Mouse (Mus musculus) thymus, postnatal 14 days (tissue): ENCODE data around the gene Map3k11.

Experiments used
- DNase-seq: peaks from one replicate; pipeline ENCODE4 v3.0.0; 2021

Map3k11 gene

GRCm38 (mm10) chr19:5711907-5712460 is 23.4 kb downstream of the Map3k11 start:
- no peak for DNase-seq

GRCm38 (mm10) chr19:5713255-5713654 is 24.7 kb downstream of the Map3k11 start:
- no peak for DNase-seq

GRCm38 (mm10) chr19:5713730-5714129 is 25.2 kb downstream of the Map3k11 start:
- no peak for DNase-seq

GRCm38 (mm10) chr19:5715793-5716688 is 27.5 kb downstream of the Map3k11 start:
- DNase-seq: no peak

GRCm38 (mm10) chr19:5716955-5717354 is 28.4 kb downstream of the Map3k11 start:
- DNase-seq: no peak

- no peak for DNase-seq
Observed at GRCm38 (mm10) chr19:5721233-5721632, 32.7 kb downstream of the Map3k11 start.

GRCm38 (mm10) chr19:5722848-5723425 is 34.4 kb downstream of the Map3k11 start:
- DNase-seq: no peak

GRCm38 (mm10) chr19:5723934-5724548 is 35.5 kb downstream of the Map3k11 start:
- no peak for DNase-seq

GRCm38 (mm10) chr19:5724549-5724941 is 36.0 kb downstream of the Map3k11 start:
- DNase-seq: no peak

GRCm38 (mm10) chr19:5725029-5725707 is 36.6 kb downstream of the Map3k11 start:
- DNase-seq: no peak

GRCm38 (mm10) chr19:5725767-5726515 is 37.4 kb downstream of the Map3k11 start, which contains the start of gene Ehbp1l1:
Gene Ehbp1l1, minus strand, starts transcription at chr19:5726317.
- DNase-seq: peak; percentile 83

- peak; percentile 5 for DNase-seq
Observed at GRCm38 (mm10) chr19:5726961-5727578, 38.5 kb downstream of the Map3k11 start.

- DNase-seq: peak; percentile 90
Observed at GRCm38 (mm10) chr19:5727701-5728100, 39.2 kb downstream of the Map3k11 start.

- DNase-seq: peak; percentile 66
Observed at GRCm38 (mm10) chr19:5728631-5729443, 40.3 kb downstream of the Map3k11 start.

- DNase-seq: peak; percentile 90
Observed at GRCm38 (mm10) chr19:5729444-5729815, 40.9 kb downstream of the Map3k11 start, which contains the start of gene Fam89b. Gene Fam89b, minus strand, starts transcription at chr19:5729653.

GRCm38 (mm10) chr19:5730314-5731186 is 42.0 kb downstream of the Map3k11 start:
- DNase-seq: peak; percentile 66

GRCm38 (mm10) chr19:5731264-5731978 is 42.9 kb downstream of the Map3k11 start:
- peak; percentile 90 for DNase-seq

GRCm38 (mm10) chr19:5734325-5734724 is 45.8 kb downstream of the Map3k11 start:
- no peak for DNase-seq

GRCm38 (mm10) chr19:5739446-5739845 is 50.9 kb downstream of the Map3k11 start:
- DNase-seq: no peak
